Mouse (Mus musculus) testis, adult 2 months (tissue): ENCODE measurements around the gene Alox5ap.

Experiments used
- CTCF ChIP-seq: fragments of 200-500 bp; IDR thresholded peaks from 2 replicates; pipeline ENCODE4 v1.5.1; 2012; ENCODE audit warnings: low read depth, mild to moderate bottlenecking, inconsistent platforms, low read length, moderate library complexity; ENCODE audit not compliant: control insufficient read depth, insufficient read depth, insufficient replicate concordance
- POLR2A ChIP-seq: fragments of 200-500 bp; IDR thresholded peaks from 2 replicates; pipeline ENCODE4 v1.6.1; 2012; ENCODE audit warnings: low read depth, mild to moderate bottlenecking, inconsistent platforms, low read length, moderate library complexity; ENCODE audit not compliant: control insufficient read depth

DNA sequence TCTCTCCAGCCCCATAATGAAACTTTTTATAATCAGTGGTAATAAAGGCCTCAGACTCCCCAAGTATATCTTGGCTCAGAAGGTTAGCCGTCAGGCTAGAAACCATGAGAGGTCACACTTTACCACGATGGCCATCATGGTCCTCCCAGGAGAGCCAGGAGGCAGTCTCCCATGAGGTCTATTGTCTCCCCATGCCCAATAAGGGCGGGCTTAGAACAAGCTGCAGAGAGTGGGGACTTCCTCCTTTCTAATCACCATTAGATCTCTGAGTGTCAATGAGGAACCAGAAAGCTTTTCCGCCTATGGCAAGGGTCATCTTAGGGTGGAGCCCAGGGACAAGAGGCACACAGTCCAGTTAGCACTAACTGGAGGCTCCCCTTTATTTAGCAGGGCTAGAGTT, 43.2 kb upstream of the Alox5ap start:
- no peak for TF ChIP-seq CTCF
- no peak for TF ChIP-seq POLR2A
